Mouse (Mus musculus): Measurements from ENCODE around the gene Prickle1.

Gene Prickle1

GRCm38 (mm10) chr15:93510690-93511336 is 84.9 kb downstream of the Prickle1 start:
- no peak for DNase-seq (ENCODE audit: low spot score in 2 of 2)

- DNase-seq (ENCODE audit: low spot score in 2 of 2) = no peak
These were observed 90.9 kb downstream of the Prickle1 start for GRCm38 (mm10) chr15:93504808-93505207.

- no peak for DNase-seq (ENCODE audit: low spot score in 2 of 2)
These were observed 92.4 kb downstream of the Prickle1 start for GRCm38 (mm10) chr15:93503201-93503745.

- no peak for DNase-seq (ENCODE audit: low spot score in 2 of 2)
These were observed 93.0 kb downstream of the Prickle1 start for GRCm38 (mm10) chr15:93502703-93503102.

GRCm38 (mm10) chr15:93499866-93500265 is 95.8 kb downstream of the Prickle1 start:
- DNase-seq (ENCODE audit: low spot score in 2 of 2) = no peak

GRCm38 (mm10) chr15:93494700-93495099 is 101.0 kb downstream of the Prickle1 start:
- no peak for DNase-seq (ENCODE audit: low spot score in 2 of 2)

- no peak for DNase-seq (ENCODE audit: low spot score in 2 of 2)
These were observed 106.1 kb downstream of the Prickle1 start for GRCm38 (mm10) chr15:93489597-93489996.

- no peak for DNase-seq (ENCODE audit: low spot score in 2 of 2)
These were observed 109.6 kb downstream of the Prickle1 start for GRCm38 (mm10) chr15:93486066-93486465.

GRCm38 (mm10) chr15:93485252-93485651 is 110.4 kb downstream of the Prickle1 start:
- DNase-seq (ENCODE audit: low spot score in 2 of 2) = no peak

GRCm38 (mm10) chr15:93484261-93484710 is 111.4 kb downstream of the Prickle1 start:
- DNase-seq (ENCODE audit: low spot score in 2 of 2) = no peak

GRCm38 (mm10) chr15:93481112-93481511 is 114.6 kb downstream of the Prickle1 start:
- DNase-seq (ENCODE audit: low spot score in 2 of 2) = no peak

GRCm38 (mm10) chr15:93479445-93479844 is 116.2 kb downstream of the Prickle1 start:
- DNase-seq (ENCODE audit: low spot score in 2 of 2) = no peak

- DNase-seq (ENCODE audit: low spot score in 2 of 2) = no peak
These were observed 117.0 kb downstream of the Prickle1 start for GRCm38 (mm10) chr15:93478676-93479075.

- no peak for DNase-seq (ENCODE audit: low spot score in 2 of 2)
These were observed 118.0 kb downstream of the Prickle1 start for GRCm38 (mm10) chr15:93477729-93478128.

GRCm38 (mm10) chr15:93475688-93476087 is 120.0 kb downstream of the Prickle1 start:
- DNase-seq (ENCODE audit: low spot score in 2 of 2) = no peak

- DNase-seq (ENCODE audit: low spot score in 2 of 2) = no peak
These were observed 121.4 kb downstream of the Prickle1 start for GRCm38 (mm10) chr15:93474277-93474676.

GRCm38 (mm10) chr15:93472089-93472488 is 123.6 kb downstream of the Prickle1 start:
- no peak for DNase-seq (ENCODE audit: low spot score in 2 of 2)

- DNase-seq (ENCODE audit: low spot score in 2 of 2) = no peak
These were observed 124.0 kb downstream of the Prickle1 start for GRCm38 (mm10) chr15:93471651-93472050.

GRCm38 (mm10) chr15:93461066-93461465 is 134.6 kb downstream of the Prickle1 start:
- no peak for DNase-seq (ENCODE audit: low spot score in 2 of 2)

GRCm38 (mm10) chr15:93459422-93459821 is 136.3 kb downstream of the Prickle1 start:
- no peak for DNase-seq (ENCODE audit: low spot score in 2 of 2)

- no peak for DNase-seq (ENCODE audit: low spot score in 2 of 2)
These were observed 139.7 kb downstream of the Prickle1 start for GRCm38 (mm10) chr15:93456005-93456404.

GRCm38 (mm10) chr15:93453296-93453695 is 142.4 kb downstream of the Prickle1 start:
- no peak for DNase-seq (ENCODE audit: low spot score in 2 of 2)
